ENCODE assay signal across 16 mouse cellular contexts in the genomic region with DNA sequence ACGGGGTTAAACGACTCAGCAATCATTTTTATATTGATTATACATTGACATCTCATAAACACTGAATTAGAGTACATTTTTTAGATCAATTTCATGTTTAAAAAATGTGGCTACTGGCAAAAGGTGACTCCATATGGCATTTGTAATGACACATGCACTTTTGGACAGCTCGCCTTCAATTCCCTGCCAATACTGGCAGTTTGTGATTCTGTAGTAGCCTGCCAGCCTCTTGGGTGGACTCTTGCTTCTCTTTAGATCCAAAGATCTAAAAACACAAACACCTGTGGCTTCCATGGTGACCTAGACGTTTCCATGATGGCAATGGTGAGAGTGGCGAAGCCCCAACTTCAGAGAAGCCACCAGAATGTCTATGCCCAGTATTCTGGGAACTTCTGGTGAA.
DNase-seq lines count a peak whose midpoint lies in the region; ATAC-seq lines count a peak whose summit lies in the region.
"Had no signal": no experiment of that assay in that cellular context is flagged by ENCODE, and none has a peak within 500 bp of the region (broad histone marks: within the 10 kb centered on the region; RNA-seq: fewer than 3 reads in every experiment).

No protein-coding gene starts in this region.

- intact Hi-C loops in heart, postnatal 36 days (cut with DNase I): no loop called here

- peak; percentile 27 for DNase-seq in heart, adult 11 months
- DNase-seq in heart, postnatal 36 days: no peak
- peak; percentile 38 to 48 for DNase-seq in cerebellum, adult 18-20 months
- peak; percentile 67 to 74 for DNase-seq in cerebellum, postnatal 10 days
- DNase-seq in gastrocnemius, adult 8-10 months (ENCODE audit: low spot score in 2 of 2): no peak
- no peak for DNase-seq in kidney, postnatal 14 days
- DNase-seq: adrenal gland, adult 8-10 months; forebrain, postnatal 0 days; gastrocnemius, postnatal 25 days; heart, adult 18-20 months; heart, postnatal 10 days; kidney, adult 11 months; kidney, adult 9 months had no signal

- no peak for ATAC-seq in CD4-positive, CD25-positive, alpha-beta regulatory T cell, adult 4 months
- ATAC-seq: forebrain, embryonic 13.5 days; hindbrain, postnatal 0 days had no signal

Comparison
In these comparisons a context has a peak if more than half of its experiments do, and no peak if none do; other contexts are left out.
1. DNase-seq: peak in heart, adult 11 months (single experiment), cerebellum, adult 18-20 months (2 of 2) and cerebellum, postnatal 10 days (2 of 2); none in heart, postnatal 36 days (0 of 2), gastrocnemius, adult 8-10 months (0 of 2) and kidney, postnatal 14 days (single experiment).